Mouse (Mus musculus): ENCODE measurements at regions not wholly inside any gene's neighbourhood (a gene's known extent, or its start where the extent isn't known, plus 50 kb on each side); places are given as distances from the start of the nearest gene placed in this dataset.
"Not testable (repeated sequence)": the region's sequence is repeated elsewhere in the genome, so short reads cannot be mapped to it uniquely, and the experiment has no call there.

DNA sequence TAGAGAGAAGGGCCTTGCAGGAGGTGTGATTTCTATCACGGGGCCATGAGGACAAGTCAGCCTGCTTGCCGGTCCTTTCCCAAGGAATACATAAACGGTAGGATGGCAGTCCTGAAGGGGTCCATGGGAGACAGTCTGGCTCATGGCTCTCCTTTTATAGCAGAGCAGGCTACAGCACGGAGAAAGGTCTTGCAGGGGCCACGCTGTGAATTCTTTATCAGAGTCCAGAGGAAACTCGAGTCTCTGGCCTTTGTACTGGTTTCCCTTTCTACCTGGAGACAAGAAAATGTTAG, 1984.0 kb downstream of the 4930444P10Rik start:
- no peak for DNase-seq (ENCODE audit: low spot score)

GRCm38 (mm10) chr1:14108450-14109189, 1984.5 kb downstream of the 4930444P10Rik start:
- no peak for DNase-seq (ENCODE audit: low spot score)

DNA sequence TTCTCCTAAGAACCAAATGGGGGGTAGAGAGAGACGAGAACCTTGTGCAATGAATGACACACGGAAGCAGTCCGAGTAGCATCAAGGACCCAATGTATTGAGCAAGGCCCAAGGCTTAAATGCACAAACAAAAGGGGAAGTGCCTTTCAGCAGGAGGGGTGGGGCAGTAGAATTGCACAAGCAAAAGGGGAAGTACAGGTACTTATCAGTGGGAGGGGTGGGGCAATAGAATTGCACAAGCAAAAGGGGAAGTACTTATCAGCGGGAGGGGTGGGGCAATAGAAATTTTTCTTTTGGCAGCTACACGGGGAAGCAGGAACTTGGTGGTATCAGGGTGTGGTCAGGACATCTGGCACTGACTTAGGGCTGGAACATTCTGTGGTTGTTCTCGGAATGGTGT, 1987.6 kb downstream of the 4930444P10Rik start:
- DNase-seq (ENCODE audit: low spot score), result not testable (repeated sequence)

GRCm38 (mm10) chr1:14104529-14104928, 1988.6 kb downstream of the 4930444P10Rik start:
- no peak for DNase-seq (ENCODE audit: low spot score)

DNA sequence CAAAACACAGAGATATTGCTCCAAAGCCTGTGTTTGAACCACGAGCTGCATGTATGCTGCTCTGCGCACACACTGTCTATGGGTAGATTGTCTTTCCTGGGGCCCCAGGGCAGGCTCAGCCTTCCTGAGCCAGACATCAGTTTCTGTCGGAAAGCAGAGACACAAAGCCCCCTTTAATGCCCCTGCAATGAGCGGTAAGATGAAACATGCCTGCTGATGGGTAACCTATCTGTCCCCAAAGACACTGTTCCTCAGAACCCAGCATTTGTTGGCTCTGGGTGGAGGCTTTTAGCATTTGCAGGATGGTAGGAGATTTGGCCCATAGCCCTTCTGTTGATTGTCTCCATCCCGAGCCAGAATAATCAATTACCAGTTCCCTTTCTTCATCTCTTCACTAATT, 1994.1 kb downstream of the 4930444P10Rik start:
- no peak for DNase-seq (ENCODE audit: low spot score)

- DNase-seq (ENCODE audit: low spot score), result no peak
Measured at GRCm38 (mm10) chr1:14097567-14098228, 1995.4 kb downstream of the 4930444P10Rik start.

DNA sequence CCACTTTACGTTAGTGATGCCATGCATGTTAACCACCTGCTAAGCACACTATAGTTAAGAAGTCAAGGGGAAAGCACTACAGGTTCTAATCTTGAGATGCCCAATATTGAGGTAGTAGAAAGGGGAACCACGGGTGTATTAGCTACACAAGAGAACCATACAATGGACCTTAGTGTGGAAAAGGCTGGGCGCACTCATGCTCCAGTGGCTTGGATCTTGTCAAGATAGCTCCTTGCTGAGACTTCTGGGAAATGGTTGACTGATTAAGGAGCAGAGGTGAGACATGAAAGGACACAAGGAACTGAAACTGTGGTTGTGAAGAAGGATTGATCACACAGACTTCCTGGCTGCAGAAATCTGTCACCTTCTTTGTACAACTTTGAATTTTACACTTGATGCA, 2028.3 kb downstream of the 4930444P10Rik start:
- DNase-seq (ENCODE audit: low spot score), result no peak

GRCm38 (mm10) chr1:14036163-14036562, 2057.0 kb downstream of the 4930444P10Rik start:
- no peak for DNase-seq (ENCODE audit: low spot score)

GRCm38 (mm10) chr1:14011484-14011883, 2081.6 kb downstream of the 4930444P10Rik start:
- no peak for DNase-seq (ENCODE audit: low spot score)

- no peak for DNase-seq (ENCODE audit: low spot score)
Measured at GRCm38 (mm10) chr1:14010789-14011188, 2082.3 kb downstream of the 4930444P10Rik start.

DNA sequence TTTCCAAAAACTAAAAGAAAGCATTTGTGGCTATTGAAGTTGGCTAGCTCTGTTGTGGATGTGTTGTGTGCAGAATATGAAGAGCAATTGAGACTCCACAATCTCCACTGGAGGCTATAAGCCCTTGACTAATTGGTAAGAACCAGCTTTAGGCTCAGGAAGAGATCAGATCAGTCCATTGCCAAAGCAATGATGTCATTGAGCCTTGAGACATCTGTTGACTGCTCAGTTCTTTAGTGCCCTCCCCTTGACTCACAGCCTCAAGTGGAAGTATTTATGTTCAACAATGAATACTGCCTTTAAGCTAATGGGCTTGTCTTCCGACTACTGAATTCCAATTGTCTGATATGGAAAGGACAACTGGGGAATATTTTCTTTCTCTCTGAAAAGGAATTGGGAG, 2090.6 kb downstream of the 4930444P10Rik start:
- no peak for DNase-seq (ENCODE audit: low spot score)

GRCm38 (mm10) chr1:14001431-14001830, 2091.7 kb downstream of the 4930444P10Rik start:
- DNase-seq (ENCODE audit: low spot score), result no peak

GRCm38 (mm10) chr1:14000605-14001395, 2092.3 kb downstream of the 4930444P10Rik start:
- no peak for DNase-seq (ENCODE audit: low spot score)

- DNase-seq (ENCODE audit: low spot score), result no peak
Measured at GRCm38 (mm10) chr1:13998178-13998708, 2094.9 kb downstream of the 4930444P10Rik start.

DNA sequence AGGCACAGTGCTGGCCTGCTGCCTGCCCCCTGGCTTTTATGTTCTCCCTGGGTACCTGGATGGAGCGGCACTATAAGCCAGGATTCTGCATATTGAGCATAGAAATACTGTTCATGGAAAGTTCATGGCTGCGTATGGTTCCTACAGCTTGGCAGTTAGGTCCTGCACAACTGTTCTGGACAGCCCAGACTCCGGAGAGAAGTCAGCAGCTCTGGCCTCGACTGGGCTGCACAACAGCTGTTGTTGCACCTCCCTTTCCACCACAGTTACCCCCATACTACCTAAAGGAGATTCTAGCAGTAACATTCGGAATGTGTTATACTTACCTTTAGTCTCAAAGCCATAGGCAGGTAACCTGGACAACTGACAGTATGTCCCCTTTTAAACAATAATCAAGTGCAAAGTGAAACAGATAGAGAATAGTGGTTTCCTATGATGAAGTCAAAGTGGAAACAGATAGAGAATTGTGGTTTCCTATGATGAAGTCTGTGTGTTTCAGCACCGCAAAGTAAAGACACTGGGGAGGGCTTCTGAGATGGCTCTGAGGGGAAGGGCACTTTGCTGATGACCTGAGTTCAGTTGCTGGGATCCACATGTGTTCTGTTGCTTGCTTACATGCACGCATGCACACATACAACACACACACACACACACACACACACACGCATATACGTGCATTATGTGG, 2099.2 kb downstream of the 4930444P10Rik start:
- no peak for DNase-seq (ENCODE audit: low spot score)

DNA sequence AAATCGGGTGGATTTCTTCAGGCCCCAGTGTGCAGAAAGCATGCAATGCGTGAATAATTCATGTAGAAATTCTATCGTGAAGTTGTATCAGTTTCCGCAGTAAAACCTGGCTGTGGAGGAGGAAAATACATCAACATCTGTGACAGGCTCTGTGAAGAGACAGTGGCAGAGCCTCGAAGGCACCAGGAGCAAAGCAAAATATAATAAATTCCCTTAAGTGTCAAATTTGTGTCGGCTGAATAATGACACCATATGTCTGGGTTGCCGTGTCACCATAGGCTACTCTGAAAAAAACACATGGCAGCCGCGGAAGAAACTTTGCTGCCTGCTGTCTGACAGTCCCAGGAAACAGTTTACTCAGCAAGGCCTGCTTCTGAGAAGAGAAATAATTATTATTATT, 2100.1 kb downstream of the 4930444P10Rik start:
- DNase-seq (ENCODE audit: low spot score), result no peak

- no peak for DNase-seq (ENCODE audit: low spot score)
Measured at GRCm38 (mm10) chr1:13989360-13989759, 2103.8 kb downstream of the 4930444P10Rik start.

- DNase-seq (ENCODE audit: low spot score), result no peak
Measured at GRCm38 (mm10) chr1:13984833-13985232, 2108.3 kb downstream of the 4930444P10Rik start.

DNA sequence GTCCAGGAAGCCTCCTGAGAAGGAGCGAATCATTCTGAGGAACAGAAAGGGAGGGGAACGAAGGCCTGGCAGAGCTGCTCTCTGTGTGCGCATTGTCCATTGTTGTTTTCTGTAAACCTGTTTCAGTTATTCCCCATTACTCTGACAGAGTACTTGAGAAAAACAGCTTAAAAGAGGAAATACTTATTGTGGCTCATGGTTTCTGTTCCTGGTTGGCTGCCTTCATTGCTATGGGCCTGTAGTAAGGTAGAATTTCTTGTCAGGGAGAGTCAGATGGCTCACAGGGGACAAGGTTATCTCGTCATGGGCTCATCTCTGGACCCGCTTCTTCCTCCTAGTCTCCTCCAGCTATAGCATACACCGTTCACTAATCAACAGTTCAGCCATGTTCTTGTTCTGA, 2112.9 kb downstream of the 4930444P10Rik start:
- DNase-seq (ENCODE audit: low spot score), result no peak

GRCm38 (mm10) chr1:13978640-13979039, 2114.5 kb downstream of the 4930444P10Rik start:
- no peak for DNase-seq (ENCODE audit: low spot score)

- DNase-seq (ENCODE audit: low spot score), result no peak
Measured at GRCm38 (mm10) chr1:13977207-13977606, 2115.9 kb downstream of the 4930444P10Rik start.

GRCm38 (mm10) chr1:13949241-13949640, 2143.9 kb downstream of the 4930444P10Rik start:
- no peak for DNase-seq (ENCODE audit: low spot score)

All from ovary, postnatal 36 days (tissue).